In genomic region chr9:86449581-86449980, GRCm38 (mm10) we compare ENCODE assay signal across 9 mouse cellular contexts. TPM values are rescaled to one million over a fixed set of nuclear protein-coding genes. Genes with fewer than 3 reads are reported as not detected.
DNase-seq lines count a peak whose midpoint lies in the region; ATAC-seq and TF ChIP-seq lines count a peak whose summit lies in the region.
"Had no signal": no experiment of that assay in that cellular context is flagged by ENCODE, and none has a peak within 500 bp of the region (broad histone marks: within the 10 kb centered on the region; RNA-seq: fewer than 3 reads in every experiment).

No protein-coding gene starts in this region.

- 10% methylated on average over 11 of the region's 11 CpGs for WGBS in hindbrain, embryonic 11.5 days

- H3K4me2 ChIP-seq in hindbrain, embryonic 11.5 days (replicated peaks; ENCODE audit: low read depth, low read length): no peak overlapping the region

- no peak for DNase-seq in Patski (ENCODE audit: low read depth, low spot score)
- peak; percentile 86 for DNase-seq in cerebellum, adult 9-10 months
- peak; percentile 91 for DNase-seq in hindbrain, embryonic 11.5 days (ENCODE audit: low spot score)
- DNase-seq in layer of hippocampus, postnatal 25 days (ENCODE audit: extremely low spot score in 1 of 2, low spot score in 1 of 2): peak; percentile 67 to 92
- peak; percentile 82 to 90 for DNase-seq in right cerebral cortex, adult 2 months (ENCODE audit: low spot score in 2 of 2)
- DNase-seq in urinary bladder, postnatal 14 days (ENCODE audit: low spot score): peak; percentile 82

- no peak overlapping the region for H3K4me3 ChIP-seq in hindbrain, embryonic 11.5 days (ENCODE audit: low read depth, low read length)

- no peaks in the 10 kb centered on the region for H3K4me1 ChIP-seq in hindbrain, embryonic 11.5 days (replicated peaks; ENCODE audit: control insufficient read depth, insufficient read depth, low read length)

- peak; percentile 29 for ATAC-seq in Patski
- ATAC-seq in frontal cortex, adult (ENCODE audit: low TSS enrichment): peak; percentile 45; the same call in 1 of the 2 replicates
- ATAC-seq in hindbrain, embryonic 11.5 days (ENCODE audit: low FRiP score): peak; percentile 74
- ATAC-seq in megakaryocyte progenitor cell, adult 5-6 weeks (replicated peaks; ENCODE audit: poor library complexity): peak; percentile 83

- H3K27ac ChIP-seq in hindbrain, embryonic 11.5 days (ENCODE audit: low read depth, low read length): no peak overlapping the region
- H3K27ac ChIP-seq: macrophage had no signal

- TF ChIP-seq CTCF in Patski (IDR thresholded peaks at IDR 0.05): peak; percentile 79

- no peaks in the 10 kb centered on the region for H3K36me3 ChIP-seq in hindbrain, embryonic 11.5 days (ENCODE audit: control insufficient read depth, insufficient read depth, low read length)

- no peaks in the 10 kb centered on the region for H3K9me3 ChIP-seq in hindbrain, embryonic 11.5 days (ENCODE audit: control insufficient read depth, low read length)

- no peaks in the 10 kb centered on the region for H3K27me3 ChIP-seq in Patski
- H3K27me3 ChIP-seq in hindbrain, embryonic 11.5 days (ENCODE audit: control insufficient read depth, insufficient read depth, low read length): no peaks in the 10 kb centered on the region

- POLR2A ChIA-PET in Patski (lab: Charles Lee): no interaction called here

- no peak overlapping the region for H3K9ac ChIP-seq in hindbrain, embryonic 11.5 days (ENCODE audit: low read depth, low read length)

- CTCF ChIA-PET in Patski (lab: Charles Lee): interaction anchor here (1.1 to 8.9 kb wide), 4 partner anchors 13 to 730 kb away, joined by 3 to 81 read pairs (median 7); partner anchors contain the start of genes Dop1a and Ube2cbp

- in situ Hi-C loops in Patski (cut with MboI; ENCODE audit: low pct_unique_long_range_greater_than_20kb): no loop called here

RNA-seq across cellular contexts. Expression of gene Ube2cbp, which starts 15.2 kb away (rescaled TPM):
- 5.3 TPM for polyA plus RNA-seq in Patski (2021)
- polyA plus RNA-seq in hindbrain, embryonic 11.5 days (2014; fragmentation: Nextera tagmentation; extraction: Ambion mirVana): 6.1 and 8.1 TPM in 2 replicates
- 1 to 10 TPM; 3.7 TPM for total RNA-seq in layer of hippocampus, postnatal 25 days (2021)
- 3.9 and 5.2 TPM in 2 replicates for total RNA-seq in megakaryocyte progenitor cell, adult 5-6 weeks (2015)
- total RNA-seq in megakaryocyte progenitor cell, adult 5-6 weeks (2017): 2.9 and 4.0 TPM in 2 replicates
- polyA plus RNA-seq: macrophage had no signal

RNA-seq across cellular contexts. Expression of gene Dop1a, which starts 17.4 kb away (rescaled TPM):
- polyA plus RNA-seq in Patski (2021): 21.7 TPM
- 17.2 and 25.3 TPM in 2 replicates for polyA plus RNA-seq in hindbrain, embryonic 11.5 days (2014; fragmentation: Nextera tagmentation; extraction: Ambion mirVana)
- 10 to 100 TPM; 46.5 to 60.2 TPM for total RNA-seq in layer of hippocampus, postnatal 25 days (2021)
- 19.3 and 32.3 TPM in 2 replicates for total RNA-seq in megakaryocyte progenitor cell, adult 5-6 weeks (2015)
- 13.7 and 19.1 TPM in 2 replicates for total RNA-seq in megakaryocyte progenitor cell, adult 5-6 weeks (2017)

Comparison
In these comparisons a context has a peak if more than half of its experiments do, and no peak if none do; other contexts are left out.
1. ATAC-seq: peak in every context shown above with its lines; median percentile 83 in megakaryocyte progenitor cell, adult 5-6 weeks; 74 in hindbrain, embryonic 11.5 days; 45 in frontal cortex, adult; 29 in Patski.